Comparison of ENCODE assay signal across 9 mouse cellular contexts in the genomic region with DNA sequence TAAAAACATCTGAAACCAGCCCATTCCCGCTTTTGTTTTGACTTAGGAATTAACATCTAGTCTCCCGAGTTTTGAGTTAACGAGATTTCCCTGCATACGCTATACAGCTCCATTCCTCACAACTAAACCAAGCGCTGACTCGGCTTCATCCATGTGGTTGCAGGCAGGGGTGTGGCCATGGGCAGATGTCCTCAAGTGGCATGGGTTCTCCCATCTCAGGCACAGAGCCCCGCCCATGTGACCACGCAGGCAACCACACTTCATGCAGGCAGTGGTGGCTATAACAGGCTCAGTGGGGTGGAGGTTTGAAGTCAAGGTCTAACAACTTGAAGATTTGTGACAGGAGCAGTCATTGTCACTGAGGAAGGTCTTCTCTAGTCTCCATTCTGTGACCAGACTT.
DNase-seq lines count a peak whose midpoint lies in the region; ATAC-seq lines count a peak whose summit lies in the region.
"Had no signal": no experiment of that assay in that cellular context is flagged by ENCODE, and none has a peak within 500 bp of the region (broad histone marks: within the 10 kb centered on the region; RNA-seq: fewer than 3 reads in every experiment).

No protein-coding gene starts in this region.

- H3K4me1 ChIP-seq in forebrain, embryonic 16.5 days (replicated peaks; ENCODE audit: control insufficient read depth, insufficient read depth, low read length): 0 out of 2 replicates have a peak, but pooled peaks cover 4% of the 10 kb centered on the region
- peaks cover 17% of the 10 kb centered on the region for H3K4me1 ChIP-seq in megakaryocyte, embryonic 14.5 days

- H3K36me3 ChIP-seq in forebrain, embryonic 16.5 days (ENCODE audit: control insufficient read depth, insufficient read depth): no peaks in the 10 kb centered on the region
- H3K36me3 ChIP-seq in megakaryocyte, embryonic 14.5 days (replicated peaks; ENCODE audit: low read length): no peaks in the 10 kb centered on the region

- DNase-seq in heart, adult 11 months: peak; percentile 91
- DNase-seq in heart, postnatal 14 days: no peak
- peak; percentile 23 to 32 for DNase-seq in lung, adult 18-20 months
- no peak for DNase-seq in lung, postnatal 25 days (ENCODE audit: low spot score)
- DNase-seq in left cerebral cortex, adult 9 months (ENCODE audit: low spot score in 2 of 2): no peak
- DNase-seq in yolk sac, embryonic 10.5 days (ENCODE audit: low spot score): no peak

- peak; percentile 28; the same call in 1 of the 2 replicates for ATAC-seq in forebrain, embryonic 16.5 days

- intact Hi-C loops in heart, postnatal 14 days (cut with DNase I): no loop called here

- no peak overlapping the region for H3K9ac ChIP-seq in forebrain, embryonic 16.5 days (replicated peaks; ENCODE audit: low read depth, low read length)
- H3K9ac ChIP-seq: liver, embryonic 14.5 days had no signal

- no peak overlapping the region for H3K4me3 ChIP-seq in forebrain, embryonic 16.5 days (replicated peaks; ENCODE audit: low read length)
- peak overlapping the region; percentile 68 for H3K4me3 ChIP-seq in megakaryocyte, embryonic 14.5 days (replicated peaks)

- no peak overlapping the region for H3K27ac ChIP-seq in forebrain, embryonic 16.5 days (ENCODE audit: low read length)
- H3K27ac ChIP-seq: liver, embryonic 14.5 days had no signal

- no peaks in the 10 kb centered on the region for H3K27me3 ChIP-seq in forebrain, embryonic 16.5 days (replicated peaks; ENCODE audit: control insufficient read depth, insufficient read depth, low read length)
- H3K27me3 ChIP-seq in megakaryocyte, embryonic 14.5 days (replicated peaks): peaks cover 29% of the 10 kb centered on the region

- no peak overlapping the region for H3K4me2 ChIP-seq in forebrain, embryonic 16.5 days (ENCODE audit: low read length)

- H3K9me3 ChIP-seq in forebrain, embryonic 16.5 days (ENCODE audit: control insufficient read depth, low read length): no peaks in the 10 kb centered on the region
- no peaks in the 10 kb centered on the region for H3K9me3 ChIP-seq in megakaryocyte, embryonic 14.5 days

- WGBS in forebrain, embryonic 16.5 days: 39% methylated on average over 8 of the region's 8 CpGs

Comparison
In these comparisons a context has a peak if more than half of its experiments do, and no peak if none do; other contexts are left out.
1. DNase-seq: peak in heart, adult 11 months (single experiment) and lung, adult 18-20 months (2 of 2); none in heart, postnatal 14 days (0 of 2), lung, postnatal 25 days (single experiment), left cerebral cortex, adult 9 months (0 of 2) and yolk sac, embryonic 10.5 days (single experiment).